Mouse (Mus musculus) midbrain, embryonic 14.5 days (tissue): ENCODE measurements around the gene Nck1. TPM values are rescaled to one million over a fixed set of nuclear protein-coding genes. Genes with fewer than 3 reads are reported as not detected.

Source experiments
- ATAC-seq: fragments of 200-750 bp; cut with Nextera tagmentation; 2 replicates; pipeline ENCODE4 v1.8.0; 2017; ENCODE audit warnings: moderate number of reproducible peaks, moderate library complexity; ENCODE audit not compliant: low FRiP score, low TSS enrichment
- DNase-seq: peaks from one replicate; pipeline ENCODE4 v3.0.0-alpha.2; 2015
- H3K27ac ChIP-seq: fragments of 300-500 bp; sonication (generic); replicated peaks from 2 replicates; pipeline ENCODE4 v1.5.1; 2014; ENCODE audit warnings: mild to moderate bottlenecking, low read depth, low read length, moderate library complexity
- H3K27me3 ChIP-seq: fragments of 300-500 bp; sonication (generic); 2 replicates; pipeline ENCODE4 v1.6.1; 2014; ENCODE audit warnings: low read length, control low read depth, mixed read lengths; ENCODE audit not compliant: control insufficient read depth, insufficient read depth
- H3K36me3 ChIP-seq: fragments of 300-500 bp; sonication (generic); 2 replicates; pipeline ENCODE4 v1.6.1; 2014; ENCODE audit warnings: low read length, control low read depth; ENCODE audit not compliant: control insufficient read depth, insufficient read depth
- H3K4me1 ChIP-seq: fragments of 300-500 bp; sonication (generic); 2 replicates; pipeline ENCODE4 v1.6.1; 2014; ENCODE audit warnings: mild to moderate bottlenecking, antibody characterized with exemption, low read length, control low read depth; ENCODE audit not compliant: control insufficient read depth, insufficient read depth
- H3K4me2 ChIP-seq: fragments of 300-500 bp; sonication (generic); 2 replicates; pipeline ENCODE4 v1.6.1; 2014; ENCODE audit warnings: mild to moderate bottlenecking, low read length, moderate library complexity
- H3K4me3 ChIP-seq: fragments of 300-500 bp; sonication (generic); replicated peaks from 2 replicates; pipeline ENCODE4 v1.5.1; 2014; ENCODE audit warnings: low read depth, low read length
- H3K9ac ChIP-seq: fragments of 300-500 bp; sonication (generic); replicated peaks from 2 replicates; pipeline ENCODE4 v1.6.1; 2014; ENCODE audit warnings: mild to moderate bottlenecking, low read length, moderate library complexity
- H3K9me3 ChIP-seq: fragments of 300-500 bp; sonication (generic); 2 replicates; pipeline ENCODE4 v1.6.1; 2016; ENCODE audit warnings: low read length, control low read depth, mixed read lengths; ENCODE audit not compliant: control insufficient read depth
- WGBS: fragments of 180-500 bp; shearing (Covaris S2); extraction: QIAGEN DNeasy Blood & Tissue Kit; methylation state at CpG from one replicate; pipeline ENCODE4 v1.1.7; 2014; 5-methylcytosine and 5-hydroxymethylcytosine counted together
- polyA plus RNA-seq: library from polyadenylated mRNA; unstranded; fragments of >200 nt; fragmentation: Nextera tagmentation; extraction: Ambion mirVana; gene quantifications from 2 replicates; pipeline ENCODE4 v1.2.1, GENCODE M21; 2014

Gene Nck1
- polyA plus RNA-seq, 1 experiment from 2014 or later, result 69.3 TPM

- Histone ChIP-seq H3K4me1 (no peaks in the 10 kb centered on the region), H3K9ac (no peak overlapping the region), H3K36me3 (0 out of 2 replicates have a peak, but pooled peaks cover 4% of the 10 kb centered on the region), H3K4me2 (no peak overlapping the region), H3K27me3 (no peaks in the 10 kb centered on the region), H3K9me3 (no peaks in the 10 kb centered on the region), H3K27ac (no peak overlapping the region), H3K4me3 (no peak overlapping the region)
- 93% methylated on average over 3 of the region's 3 CpGs for WGBS
- DNase-seq (no peak), ATAC-seq (no peak)
These were observed 76.3 kb downstream of the Nck1 start for GRCm38 (mm10) chr9:100469681-100470080.

GRCm38 (mm10) chr9:100468151-100468550, 77.8 kb downstream of the Nck1 start:
- no peak overlapping the region for H3K27ac ChIP-seq
- no peak overlapping the region for H3K4me3 ChIP-seq
- ATAC-seq (no peak), DNase-seq (no peak)
- no peaks in the 10 kb centered on the region for H3K27me3 ChIP-seq
- no peaks in the 10 kb centered on the region for H3K9me3 ChIP-seq
- WGBS, result 96% methylated on average over 8 of the region's 8 CpGs
- no peak overlapping the region for H3K4me2 ChIP-seq
- H3K4me1 ChIP-seq, result no peaks in the 10 kb centered on the region
- H3K9ac ChIP-seq, result no peak overlapping the region
- 0 out of 2 replicates have a peak, but pooled peaks cover 4% of the 10 kb centered on the region for H3K36me3 ChIP-seq

GRCm38 (mm10) chr9:100467653-100468052, 78.3 kb downstream of the Nck1 start:
- 61% methylated on average over 7 of the region's 7 CpGs for WGBS
- Histone ChIP-seq H3K27ac (no peak overlapping the region), H3K4me3 (no peak overlapping the region), H3K4me1 (no peaks in the 10 kb centered on the region), H3K4me2 (no peak overlapping the region), H3K9ac (no peak overlapping the region), H3K36me3 (0 out of 2 replicates have a peak, but pooled peaks cover under 1% of the 10 kb centered on the region), H3K27me3 (no peaks in the 10 kb centered on the region), H3K9me3 (no peaks in the 10 kb centered on the region)
- peak; percentile 21 for DNase-seq
- ATAC-seq, result no peak

GRCm38 (mm10) chr9:100466743-100467142, 79.2 kb downstream of the Nck1 start:
- ATAC-seq, result no peak
- Histone ChIP-seq H3K27me3 (no peaks in the 10 kb centered on the region), H3K4me3 (no peak overlapping the region), H3K9me3 (no peaks in the 10 kb centered on the region), H3K9ac (no peak overlapping the region), H3K4me2 (no peak overlapping the region), H3K36me3 (no peaks in the 10 kb centered on the region), H3K4me1 (no peaks in the 10 kb centered on the region), H3K27ac (no peak overlapping the region)
- no peak for DNase-seq
- 91% methylated on average over 3 of the region's 3 CpGs for WGBS

- no peaks in the 10 kb centered on the region for H3K4me1 ChIP-seq
- H3K4me3 ChIP-seq, result no peak overlapping the region
- 91% methylated on average over 9 of the region's 9 CpGs for WGBS
- no peak for ATAC-seq
- H3K9me3 ChIP-seq, result no peaks in the 10 kb centered on the region
- H3K27ac ChIP-seq, result no peak overlapping the region
- H3K36me3 ChIP-seq, result no peaks in the 10 kb centered on the region
- H3K9ac ChIP-seq, result no peak overlapping the region
- DNase-seq, result no peak
- no peaks in the 10 kb centered on the region for H3K27me3 ChIP-seq
- H3K4me2 ChIP-seq, result no peak overlapping the region
These were observed 79.9 kb downstream of the Nck1 start for GRCm38 (mm10) chr9:100465988-100466387.

GRCm38 (mm10) chr9:100465380-100465779, 80.6 kb downstream of the Nck1 start:
- no peak for DNase-seq
- 97% methylated on average over 5 of the region's 5 CpGs for WGBS
- Histone ChIP-seq H3K36me3 (no peaks in the 10 kb centered on the region), H3K9me3 (no peaks in the 10 kb centered on the region), H3K27me3 (no peaks in the 10 kb centered on the region), H3K4me2 (no peak overlapping the region), H3K4me3 (no peak overlapping the region), H3K27ac (no peak overlapping the region), H3K9ac (no peak overlapping the region), H3K4me1 (no peaks in the 10 kb centered on the region)
- ATAC-seq, result no peak

GRCm38 (mm10) chr9:100463771-100464170, 82.2 kb downstream of the Nck1 start:
- no peak overlapping the region for H3K27ac ChIP-seq
- no peak overlapping the region for H3K4me2 ChIP-seq
- no peaks in the 10 kb centered on the region for H3K36me3 ChIP-seq
- DNase-seq (no peak), ATAC-seq (no peak)
- no peaks in the 10 kb centered on the region for H3K27me3 ChIP-seq
- no peak overlapping the region for H3K4me3 ChIP-seq
- no peaks in the 10 kb centered on the region for H3K4me1 ChIP-seq
- H3K9ac ChIP-seq, result no peak overlapping the region
- 93% methylated on average over 2 of the region's 2 CpGs for WGBS
- no peaks in the 10 kb centered on the region for H3K9me3 ChIP-seq

GRCm38 (mm10) chr9:100462098-100462497, 83.8 kb downstream of the Nck1 start:
- DNase-seq, result no peak
- WGBS, result 94% methylated on average over 4 of the region's 4 CpGs
- Histone ChIP-seq H3K27me3 (no peaks in the 10 kb centered on the region), H3K4me1 (no peaks in the 10 kb centered on the region), H3K27ac (no peak overlapping the region), H3K9me3 (no peaks in the 10 kb centered on the region), H3K4me3 (no peak overlapping the region), H3K4me2 (no peak overlapping the region), H3K36me3 (no peaks in the 10 kb centered on the region), H3K9ac (no peak overlapping the region)
- ATAC-seq, result no peak

- 86% methylated on average over 9 of the region's 9 CpGs for WGBS
- Histone ChIP-seq H3K9ac (no peak overlapping the region), H3K4me1 (no peaks in the 10 kb centered on the region), H3K27ac (no peak overlapping the region), H3K4me3 (no peak overlapping the region), H3K36me3 (no peaks in the 10 kb centered on the region), H3K4me2 (no peak overlapping the region), H3K27me3 (no peaks in the 10 kb centered on the region), H3K9me3 (no peaks in the 10 kb centered on the region)
- DNase-seq (no peak), ATAC-seq (no peak)
These were observed 84.3 kb downstream of the Nck1 start for GRCm38 (mm10) chr9:100461671-100462070.
